Mouse (Mus musculus) liver, adult 2 months (tissue): ENCODE measurements around the gene Frmpd3.
A peak's percentile ranks its signal among the peaks of the same experiment; 100 is the strongest.

Experiments
- CTCF ChIP-seq: fragments of 200-500 bp; IDR thresholded peaks from 2 replicates; pipeline ENCODE4 v1.5.1; 2011; ENCODE audit warnings: low read depth, low read length, control low read depth
- POLR2A ChIP-seq: fragments of 200-500 bp; IDR thresholded peaks from 2 replicates; pipeline ENCODE4 v1.6.1; 2011; ENCODE audit warnings: low read length, control low read depth; ENCODE audit not compliant: insufficient read depth; ENCODE audit errors: extremely low read depth

- TF ChIP-seq CTCF (peak; percentile 41), POLR2A (no peak)
Observed at GRCm38 (mm10) chrX:140402904-140403303, 60.8 kb downstream of the Frmpd3 start.
